In the genomic region with DNA sequence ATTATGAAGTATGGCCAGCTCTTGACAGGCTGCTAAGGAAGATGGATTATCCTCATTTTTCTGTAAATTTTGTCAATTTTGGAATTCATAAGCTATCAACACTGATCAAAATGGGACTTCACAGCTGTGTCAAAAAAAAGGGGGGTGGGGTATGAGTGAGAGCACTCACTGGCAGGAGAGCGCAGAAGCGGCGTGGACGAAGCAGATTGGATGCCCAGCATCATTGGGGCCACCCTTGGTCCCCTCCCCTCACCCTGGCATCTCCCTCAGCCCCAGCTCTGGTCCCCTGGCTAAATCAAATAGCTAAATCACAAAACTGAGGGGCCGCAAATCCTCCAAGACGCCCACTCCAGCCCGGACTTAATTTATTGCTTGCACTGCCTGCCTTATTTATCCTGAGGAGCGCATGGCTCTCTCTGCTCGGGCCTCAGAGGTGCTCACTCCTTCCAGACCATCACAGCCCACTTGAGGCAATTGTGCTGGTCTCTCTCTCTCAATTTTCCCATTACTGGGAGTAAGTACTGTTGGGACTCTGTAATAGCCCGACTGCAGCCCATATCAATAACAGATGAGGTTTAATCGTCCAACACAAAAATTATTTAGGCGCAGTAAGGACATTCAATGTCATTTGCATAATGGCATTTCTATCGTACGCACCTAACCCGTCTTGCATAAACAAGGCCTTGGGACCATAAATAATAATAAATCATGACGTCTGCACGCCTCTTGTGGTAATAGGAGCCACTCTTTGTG, we compare ENCODE assay signal across 17 mouse cellular contexts.
"Had no signal": no experiment of that assay in that cellular context is flagged by ENCODE, and none has a peak within 500 bp of the region (broad histone marks: within the 10 kb centered on the region; RNA-seq: fewer than 3 reads in every experiment).

No protein-coding gene starts in this region.

- H3K27me3 ChIP-seq: intestine, embryonic 15.5 days; liver, embryonic 13.5 days; lung, embryonic 15.5 days; megakaryocyte, embryonic 14.5 days; midbrain, embryonic 15.5 days had no signal

- H3K9ac ChIP-seq: intestine, embryonic 15.5 days; kidney, embryonic 15.5 days; limb, embryonic 12.5 days; liver, embryonic 13.5 days; liver, postnatal 0 days; lung, embryonic 15.5 days; midbrain, embryonic 15.5 days had no signal

- H3K27ac ChIP-seq: intestine, embryonic 15.5 days; kidney, embryonic 15.5 days; limb, embryonic 12.5 days; liver, embryonic 13.5 days; lung, embryonic 15.5 days; macrophage; midbrain, embryonic 15.5 days had no signal

- H3K4me1 ChIP-seq: intestine, embryonic 15.5 days; kidney, embryonic 15.5 days; liver, embryonic 13.5 days; lung, embryonic 15.5 days; megakaryocyte, embryonic 14.5 days had no signal

- ATAC-seq: intestine, embryonic 15.5 days; liver, postnatal 0 days; midbrain, embryonic 15.5 days had no signal

- DNase-seq: kidney, adult 18-20 months; kidney, postnatal 14 days; layer of hippocampus, postnatal 36 days; liver; liver, embryonic 13.5 days; liver, postnatal 0 days; lung, postnatal 14 days; right cerebral cortex, adult 18-20 months; right cerebral cortex, postnatal 25 days had no signal

- H3K4me2 ChIP-seq: intestine, embryonic 15.5 days; kidney, embryonic 15.5 days; limb, embryonic 12.5 days; liver, embryonic 13.5 days; lung, embryonic 15.5 days; midbrain, embryonic 11.5 days; midbrain, embryonic 15.5 days had no signal

- H3K4me3 ChIP-seq: intestine, embryonic 15.5 days; kidney, embryonic 15.5 days; limb, embryonic 12.5 days; liver, embryonic 13.5 days; lung, embryonic 15.5 days; megakaryocyte, embryonic 14.5 days; midbrain, embryonic 15.5 days had no signal

- H3K36me3 ChIP-seq: intestine, embryonic 15.5 days; kidney, embryonic 15.5 days; limb, embryonic 12.5 days; liver, embryonic 13.5 days; lung, embryonic 15.5 days; midbrain, embryonic 15.5 days had no signal

- H3K9me3 ChIP-seq: intestine, embryonic 15.5 days; kidney, embryonic 15.5 days; limb, embryonic 12.5 days; liver, embryonic 13.5 days; lung, embryonic 15.5 days; midbrain, embryonic 15.5 days had no signal
